Mouse (Mus musculus) intestine, embryonic 14.5 days (tissue): Measurements from ENCODE around the gene Prkag3. TPM values are rescaled to one million over a fixed set of nuclear protein-coding genes. Genes with fewer than 3 reads are reported as not detected.

ENCODE experiments used
- ATAC-seq: fragments of 200-750 bp; cut with Nextera tagmentation; replicated peaks from 2 replicates; pipeline ENCODE4 v1.8.0; 2017; ENCODE audit warnings: low read depth, moderate number of reproducible peaks, moderate TSS enrichment, moderate library complexity; ENCODE audit not compliant: low FRiP score, low TSS enrichment
- DNase-seq: peaks from one replicate; pipeline ENCODE4 v3.0.0-alpha.2; 2018; ENCODE audit warnings: low spot score
- H3K27ac ChIP-seq: fragments of 300-500 bp; sonication (generic); 2 replicates; pipeline ENCODE4 v1.5.1; 2014; ENCODE audit warnings: low read depth, mild to moderate bottlenecking, control low read depth
- H3K27me3 ChIP-seq: fragments of 300-500 bp; sonication (generic); replicated peaks from 2 replicates; pipeline ENCODE4 v1.6.1; 2014; ENCODE audit warnings: low read length, control low read depth; ENCODE audit not compliant: control insufficient read depth, insufficient read depth
- H3K36me3 ChIP-seq: fragments of 300-500 bp; sonication (generic); 2 replicates; pipeline ENCODE4 v1.6.1; 2014; ENCODE audit warnings: low read length, control low read depth; ENCODE audit not compliant: control insufficient read depth, insufficient read depth
- H3K4me1 ChIP-seq: fragments of 300-500 bp; sonication (generic); replicated peaks from 2 replicates; pipeline ENCODE4 v1.6.1; 2014; ENCODE audit warnings: low read length, control low read depth, mixed read lengths; ENCODE audit not compliant: control insufficient read depth, insufficient read depth
- H3K4me2 ChIP-seq: fragments of 300-500 bp; sonication (generic); 2 replicates; pipeline ENCODE4 v1.6.1; 2014; ENCODE audit warnings: low read length
- H3K4me3 ChIP-seq: fragments of 300-500 bp; sonication (generic); 2 replicates; pipeline ENCODE4 v1.5.1; 2014; ENCODE audit warnings: low read depth, low read length, control low read depth, mixed read lengths
- H3K9ac ChIP-seq: fragments of 300-500 bp; sonication (generic); 2 replicates; pipeline ENCODE4 v1.6.1; 2014; ENCODE audit warnings: mild to moderate bottlenecking, low read length
- H3K9me3 ChIP-seq: fragments of 300-500 bp; sonication (generic); 2 replicates; pipeline ENCODE4 v1.6.1; 2016; ENCODE audit warnings: low read length, control low read depth; ENCODE audit not compliant: control insufficient read depth
- WGBS: fragments of 180-500 bp; shearing (Covaris S2); extraction: QIAGEN DNeasy Blood & Tissue Kit; methylation state at CpG from one replicate; pipeline ENCODE4 v1.1.7; 2014; 5-methylcytosine and 5-hydroxymethylcytosine counted together
- polyA plus RNA-seq: library from polyadenylated mRNA; unstranded; fragments of >200 nt; fragmentation: Nextera tagmentation; extraction: Ambion mirVana; gene quantifications from 2 replicates; pipeline ENCODE4 v1.2.1, GENCODE M21; 2014

Gene Prkag3
- polyA plus RNA-seq, 1 experiment from 2014 or later, result 0.09 TPM

- H3K4me2 ChIP-seq, result no peak overlapping the region
- no peaks in the 10 kb centered on the region for H3K27me3 ChIP-seq
- no peaks in the 10 kb centered on the region for H3K9me3 ChIP-seq
- ATAC-seq (no peak), DNase-seq (no peak)
- no peak overlapping the region for H3K4me3 ChIP-seq
- H3K9ac ChIP-seq, result no peak overlapping the region
- H3K4me1 ChIP-seq, result no peaks in the 10 kb centered on the region
- peaks cover 74% of the 10 kb centered on the region for H3K36me3 ChIP-seq
- no peak overlapping the region for H3K27ac ChIP-seq
- WGBS, result 71% methylated on average over 1 of the region's 1 CpGs
These were observed 50.2 kb downstream of the Prkag3 start for GRCm38 (mm10) chr1:74698791-74699190.

DNA sequence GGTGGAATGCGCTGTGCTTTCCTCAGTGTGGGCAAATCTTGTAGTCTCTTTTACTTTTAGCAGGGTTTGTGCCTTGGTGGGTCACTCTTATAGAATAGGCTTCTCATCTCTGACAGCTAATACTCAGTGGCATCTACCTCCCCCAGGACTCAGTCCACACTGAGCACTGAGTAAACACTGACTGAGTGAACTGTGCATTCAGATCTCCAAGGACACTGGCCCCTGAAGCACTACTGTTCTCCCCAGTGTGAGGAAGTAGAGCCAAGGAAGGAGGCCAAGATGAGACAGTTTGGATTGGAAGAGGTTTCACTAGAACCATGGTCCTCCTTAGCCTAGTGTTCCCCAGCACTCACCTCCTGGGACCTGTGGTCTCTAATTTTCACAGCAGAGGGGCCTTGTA is 50.7 kb downstream of the Prkag3 start:
- H3K9ac ChIP-seq, result no peak overlapping the region
- ATAC-seq, result no peak
- H3K27me3 ChIP-seq, result no peaks in the 10 kb centered on the region
- no peak overlapping the region for H3K4me2 ChIP-seq
- 93% methylated on average over 1 of the region's 1 CpGs for WGBS
- no peak overlapping the region for H3K4me3 ChIP-seq
- no peak for DNase-seq
- H3K9me3 ChIP-seq, result no peaks in the 10 kb centered on the region
- peaks cover 77% of the 10 kb centered on the region for H3K36me3 ChIP-seq
- no peaks in the 10 kb centered on the region for H3K4me1 ChIP-seq
- no peak overlapping the region for H3K27ac ChIP-seq

- H3K9me3 ChIP-seq, result no peaks in the 10 kb centered on the region
- no peak overlapping the region for H3K4me3 ChIP-seq
- H3K4me1 ChIP-seq, result no peaks in the 10 kb centered on the region
- H3K36me3 ChIP-seq, result peaks cover 79% of the 10 kb centered on the region
- WGBS, result 94% methylated on average over 6 of the region's 6 CpGs
- H3K9ac ChIP-seq, result no peak overlapping the region
- H3K4me2 ChIP-seq, result no peak overlapping the region
- H3K27ac ChIP-seq, result no peak overlapping the region
- no peaks in the 10 kb centered on the region for H3K27me3 ChIP-seq
- no peak for DNase-seq
- ATAC-seq, result no peak
These were observed 51.6 kb downstream of the Prkag3 start for GRCm38 (mm10) chr1:74697416-74697815.

DNA sequence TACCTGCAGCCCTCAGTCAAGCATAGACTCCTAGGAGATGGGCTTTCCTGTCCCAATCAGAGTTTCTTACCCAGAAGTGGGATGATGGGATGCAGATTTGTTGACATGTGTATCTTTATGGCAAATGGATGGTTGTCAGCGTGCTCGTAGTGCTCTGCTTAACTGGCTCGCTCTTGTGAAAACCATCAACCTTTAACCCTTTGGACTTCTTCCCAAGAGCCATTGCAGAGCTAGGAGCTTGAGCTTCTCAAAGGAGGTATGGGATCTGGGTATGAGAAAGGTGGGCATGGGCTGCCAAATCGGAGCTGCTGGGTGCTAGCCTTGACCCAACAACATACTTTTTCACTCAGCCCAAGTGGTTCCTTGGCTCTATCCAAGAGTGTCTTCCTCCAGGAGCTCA is 53.2 kb downstream of the Prkag3 start:
- DNase-seq, result no peak
- no peak overlapping the region for H3K4me2 ChIP-seq
- peaks cover 86% of the 10 kb centered on the region for H3K36me3 ChIP-seq
- no peak overlapping the region for H3K4me3 ChIP-seq
- no peak overlapping the region for H3K9ac ChIP-seq
- no peaks in the 10 kb centered on the region for H3K27me3 ChIP-seq
- no peak overlapping the region for H3K27ac ChIP-seq
- 88% methylated on average over 4 of the region's 4 CpGs for WGBS
- ATAC-seq, result no peak
- no peaks in the 10 kb centered on the region for H3K4me1 ChIP-seq
- no peaks in the 10 kb centered on the region for H3K9me3 ChIP-seq

GRCm38 (mm10) chr1:74693891-74694583 is 55.0 kb downstream of the Prkag3 start:
- ATAC-seq, result no peak
- Histone ChIP-seq H3K36me3 (peaks cover 87% of the 10 kb centered on the region), H3K9ac (no peak overlapping the region), H3K4me2 (no peak overlapping the region), H3K4me3 (no peak overlapping the region), H3K4me1 (no peaks in the 10 kb centered on the region), H3K27me3 (no peaks in the 10 kb centered on the region), H3K9me3 (no peaks in the 10 kb centered on the region), H3K27ac (no peak overlapping the region)
- no peak for DNase-seq
- 89% methylated on average over 8 of the region's 8 CpGs for whole genome bisulfite sequencing

Other genes starting within 250 kb of the Prkag3 start
- 76.8 and 77.8 TPM in 2 replicates for gene Cnot9, start 243.2 kb downstream of the Prkag3 start, polyA plus RNA-seq
- 0.39 and 0.69 TPM in 2 replicates for gene Plcd4, start 206.3 kb downstream of the Prkag3 start, polyA plus RNA-seq
- gene Usp37, start 204.9 kb downstream of the Prkag3 start, polyA plus RNA-seq, result 34.8 and 40.6 TPM in 2 replicates
- 6.8 and 7.4 TPM in 2 replicates for gene Zfp142, start 161.0 kb downstream of the Prkag3 start, polyA plus RNA-seq
- 20.1 and 23.4 TPM in 2 replicates for gene Bcs1l, start 160.9 kb downstream of the Prkag3 start, polyA plus RNA-seq
- 7.5 and 7.9 TPM in 2 replicates for gene Rnf25, start 147.8 kb downstream of the Prkag3 start, polyA plus RNA-seq
- gene Stk36, start 147.8 kb downstream of the Prkag3 start, polyA plus RNA-seq, result 5.1 TPM in 2 replicates
- gene Ttll4, start 87.5 kb downstream of the Prkag3 start, polyA plus RNA-seq, result 21.8 and 26.3 TPM in 2 replicates
- gene Cyp27a1, start 35.6 kb downstream of the Prkag3 start, polyA plus RNA-seq, result 6.4 and 8.9 TPM in 2 replicates
- 0.22 and 0.31 TPM in 2 replicates for gene Wnt6, start 22.7 kb upstream of the Prkag3 start, polyA plus RNA-seq
- gene Wnt10a, start 42.3 kb upstream of the Prkag3 start, polyA plus RNA-seq, result 0.26 and 0.30 TPM in 2 replicates
- 0.28 and 0.36 TPM in 2 replicates for gene Cdk5r2, start 105.7 kb upstream of the Prkag3 start, polyA plus RNA-seq
- 0.55 and 1.4 TPM in 2 replicates for gene Fev, start 136.2 kb upstream of the Prkag3 start, polyA plus RNA-seq
- 2.5 TPM in 1 of 2 replicates, not detected in the other for gene Cryba2, start 143.9 kb upstream of the Prkag3 start, polyA plus RNA-seq
- 0.15 and 0.27 TPM in 2 replicates for gene Cfap65, start 186.4 kb upstream of the Prkag3 start, polyA plus RNA-seq
- 28.8 and 33.7 TPM in 2 replicates for gene Ihh, start 202.5 kb upstream of the Prkag3 start, polyA plus RNA-seq